Comparison of ENCODE assay signal across 8 mouse cellular contexts in genomic region chr2:126782433-126782832, GRCm38 (mm10). TPM values are rescaled to one million over a fixed set of nuclear protein-coding genes. Genes with fewer than 3 reads are reported as not detected.
A peak's percentile ranks its signal among the peaks of the same experiment; 100 is the strongest.
DNase-seq lines count a peak whose midpoint lies in the region; ATAC-seq and TF ChIP-seq lines count a peak whose summit lies in the region.

No protein-coding gene starts in this region.

- H3K79me2 ChIP-seq in C2C12 (ENCODE audit: control insufficient read depth, insufficient read depth) = no peaks in the 10 kb centered on the region

- no peaks in the 10 kb centered on the region for H3K4me1 ChIP-seq in forebrain, embryonic 13.5 days
- H3K4me1 ChIP-seq in forebrain, embryonic 10.5 days = no peaks in the 10 kb centered on the region
- H3K4me1 ChIP-seq in heart, postnatal 0 days (ENCODE audit: control insufficient read depth, insufficient read depth) = no peaks in the 10 kb centered on the region

- peak; percentile 80 for ATAC-seq in forebrain, embryonic 13.5 days
- peak; percentile 49; the same call in 1 of the 2 replicates for ATAC-seq in heart, postnatal 0 days (ENCODE audit: insufficient read depth, low read depth)

- H3K36me3 ChIP-seq in forebrain, embryonic 13.5 days (ENCODE audit: poor library complexity, severe bottlenecking) = no peaks in the 10 kb centered on the region
- no peaks in the 10 kb centered on the region for H3K36me3 ChIP-seq in forebrain, embryonic 10.5 days (replicated peaks)
- H3K36me3 ChIP-seq in C2C12 (ENCODE audit: control insufficient read depth, insufficient read depth) = no peaks in the 10 kb centered on the region
- no peaks in the 10 kb centered on the region for H3K36me3 ChIP-seq in heart, postnatal 0 days (replicated peaks; ENCODE audit: control insufficient read depth, insufficient read depth, low read length)

- no peaks in the 10 kb centered on the region for H3K9me3 ChIP-seq in forebrain, embryonic 13.5 days (replicated peaks)
- no peaks in the 10 kb centered on the region for H3K9me3 ChIP-seq in forebrain, embryonic 10.5 days
- no peaks in the 10 kb centered on the region for H3K9me3 ChIP-seq in heart, postnatal 0 days (replicated peaks; ENCODE audit: control insufficient read depth, low read length)

- no peaks in the 10 kb centered on the region for H3K79me3 ChIP-seq in C2C12 (ENCODE audit: low read depth)

- H3K9ac ChIP-seq in forebrain, embryonic 13.5 days = no peak overlapping the region
- no peak overlapping the region for H3K9ac ChIP-seq in heart, postnatal 0 days (replicated peaks; ENCODE audit: low read depth, low read length)

- TF ChIP-seq EP300 in heart, postnatal 0 days (IDR thresholded peaks at IDR 0.05; ENCODE audit: low read depth) = no peak

- H3K27me3 ChIP-seq in forebrain, embryonic 13.5 days = no peaks in the 10 kb centered on the region
- no peaks in the 10 kb centered on the region for H3K27me3 ChIP-seq in forebrain, embryonic 10.5 days (ENCODE audit: poor library complexity, severe bottlenecking)
- peaks cover 3% of the 10 kb centered on the region for H3K27me3 ChIP-seq in C2C12 (ENCODE audit: control insufficient read depth, insufficient read depth, insufficient read length)
- no peaks in the 10 kb centered on the region for H3K27me3 ChIP-seq in heart, postnatal 0 days (ENCODE audit: control insufficient read depth, insufficient read depth, low read length)

- no peak for DNase-seq in forebrain, embryonic 10.5 days (ENCODE audit: extremely low spot score, low spot score)
- peak; percentile 54 for DNase-seq in cerebellum, adult 11-12 months
- peak; percentile 55 for DNase-seq in heart, postnatal 0 days (ENCODE audit: low spot score)
- DNase-seq in layer of hippocampus, postnatal 36 days = peak; percentile 58 to 63
- DNase-seq in ovary, postnatal 36 days (ENCODE audit: low spot score) = peak; percentile 23
- DNase-seq in T-cell, adult 2 months (ENCODE audit: low spot score) = no peak

- H3K27ac ChIP-seq in forebrain, embryonic 13.5 days = no peak overlapping the region
- no peak overlapping the region for H3K27ac ChIP-seq in forebrain, embryonic 10.5 days
- H3K27ac ChIP-seq in heart, postnatal 0 days (ENCODE audit: low read depth) = no peak overlapping the region

- 81% methylated on average over 3 of the region's 3 CpGs for WGBS in forebrain, embryonic 13.5 days
- 75% methylated on average over 3 of the region's 3 CpGs for WGBS in forebrain, embryonic 10.5 days
- 77% methylated on average over 3 of the region's 3 CpGs for WGBS in heart, postnatal 0 days

- no peak for TF ChIP-seq CTCF in C2C12 (IDR thresholded peaks at IDR 0.05; ENCODE audit: control insufficient read depth, insufficient read depth, insufficient read length)
- peak; percentile 55 for TF ChIP-seq CTCF in heart, postnatal 0 days (IDR thresholded peaks at IDR 0.05; ENCODE audit: low read depth)

- H3K4me2 ChIP-seq in forebrain, embryonic 13.5 days = no peak overlapping the region
- H3K4me2 ChIP-seq in heart, postnatal 0 days (ENCODE audit: low read depth, low read length) = no peak overlapping the region

- H3K4me3 ChIP-seq in forebrain, embryonic 13.5 days = no peak overlapping the region
- no peak overlapping the region for H3K4me3 ChIP-seq in forebrain, embryonic 10.5 days
- H3K4me3 ChIP-seq in C2C12 (ENCODE audit: insufficient read depth, poor library complexity, severe bottlenecking) = no peak overlapping the region
- H3K4me3 ChIP-seq in heart, postnatal 0 days (ENCODE audit: low read depth, low read length) = no peak overlapping the region

- no peak overlapping the region for H3ac ChIP-seq in C2C12 (ENCODE audit: control insufficient read depth, insufficient read length, low read depth)

TF ChIP-seq in C2C12, 6 proteins besides CTCF, POLR2A, EP300 and RAD21:
- TF ChIP-seq MAX (IDR thresholded peaks at IDR 0.05) (peak; percentile 62), USF1 (IDR thresholded peaks at IDR 0.05; ENCODE audit: low read depth) (no peak), MYOD1 (IDR thresholded peaks at IDR 0.05; ENCODE audit: control insufficient read depth, insufficient read length, low read depth) (no peak)

RNA-seq across cellular contexts. Expression of gene Usp50, which starts 0.8 kb away (rescaled TPM):
- polyA plus RNA-seq in forebrain, embryonic 13.5 days (2015; fragmentation: Nextera tagmentation; extraction: Ambion mirVana) = 2.2 and 3.3 TPM in 2 replicates
- polyA plus RNA-seq in forebrain, embryonic 10.5 days (2016; fragmentation: Nextera tagmentation; extraction: Ambion mirVana) = 2.4 TPM in 2 replicates
- 0.78 TPM for polyA plus RNA-seq in C2C12 (2012; fragmentation: generic; extraction: Trizol)
- 0.15 and 1.0 TPM in 2 replicates for total RNA-seq in heart, postnatal 0 days (2014; rRNA removed; ENCODE audit: low replicate concordance)
- polyA plus RNA-seq in heart, postnatal 0 days (2015; fragmentation: Nextera tagmentation; extraction: Ambion mirVana) = 1.7 and 2.2 TPM in 2 replicates
- total RNA-seq in layer of hippocampus, postnatal 36 days (2021) = 1 to 10 TPM; 2.9 to 3.2 TPM

Comparison
In these comparisons a context has a peak if more than half of its experiments do, and no peak if none do; other contexts are left out.
1. DNase-seq: peak in cerebellum, adult 11-12 months (single experiment), heart, postnatal 0 days (single experiment), layer of hippocampus, postnatal 36 days (2 of 2) and ovary, postnatal 36 days (single experiment); none in forebrain, embryonic 10.5 days (single experiment) and T-cell, adult 2 months (single experiment).